Comparison of ENCODE assay signal across 14 mouse cellular contexts in genomic region chr1:185610586-185610985, GRCm38 (mm10).
DNase-seq lines count a peak whose midpoint lies in the region; ATAC-seq and TF ChIP-seq lines count a peak whose summit lies in the region.
"Had no signal": no experiment of that assay in that cellular context is flagged by ENCODE, and none has a peak within 500 bp of the region (broad histone marks: within the 10 kb centered on the region; RNA-seq: fewer than 3 reads in every experiment).

No protein-coding gene starts in this region.

- no peak overlapping the region for H3K27ac ChIP-seq in intestine, postnatal 0 days (ENCODE audit: low read depth, low read length)
- no peak overlapping the region for H3K27ac ChIP-seq in intestine, embryonic 15.5 days
- H3K27ac ChIP-seq in lung, embryonic 14.5 days (ENCODE audit: low read depth), result peak overlapping the region; percentile 40; the same call in 1 of the 2 replicates
- H3K27ac ChIP-seq: embryonic facial prominence, embryonic 12.5 days; gastrocnemius, adult 2 months; hindbrain, embryonic 14.5 days; liver, embryonic 13.5 days had no signal

- no peak overlapping the region for H3K4me3 ChIP-seq in intestine, postnatal 0 days (ENCODE audit: low read depth, low read length)
- H3K4me3 ChIP-seq in intestine, embryonic 15.5 days (replicated peaks), result no peak overlapping the region
- H3K4me3 ChIP-seq in lung, embryonic 14.5 days (ENCODE audit: low read depth, low read length), result no peak overlapping the region
- H3K4me3 ChIP-seq: embryonic facial prominence, embryonic 12.5 days; gastrocnemius, adult 2 months; liver, embryonic 13.5 days had no signal

- TF ChIP-seq CTCF in intestine, postnatal 0 days (IDR thresholded peaks at IDR 0.05; ENCODE audit: low read depth), result no peak
- TF ChIP-seq CTCF in lung, embryonic 14.5 days (IDR thresholded peaks at IDR 0.05; ENCODE audit: low read depth), result no peak

- H3K4me2 ChIP-seq in intestine, postnatal 0 days (replicated peaks; ENCODE audit: low read depth), result no peak overlapping the region
- H3K4me2 ChIP-seq in intestine, embryonic 15.5 days (replicated peaks), result no peak overlapping the region
- H3K4me2 ChIP-seq in lung, embryonic 14.5 days, result no peak overlapping the region
- H3K4me2 ChIP-seq: embryonic facial prominence, embryonic 12.5 days; hindbrain, embryonic 14.5 days; liver, embryonic 13.5 days had no signal

- H3K9ac ChIP-seq in intestine, postnatal 0 days (ENCODE audit: low read depth, low read length), result no peak overlapping the region
- H3K9ac ChIP-seq in intestine, embryonic 15.5 days, result no peak overlapping the region
- H3K9ac ChIP-seq in lung, embryonic 14.5 days, result no peak overlapping the region
- H3K9ac ChIP-seq: embryonic facial prominence, embryonic 12.5 days; hindbrain, embryonic 14.5 days; liver, embryonic 13.5 days had no signal

- peak; percentile 2; the same call in 1 of the 2 replicates for ATAC-seq in intestine, postnatal 0 days
- ATAC-seq in intestine, embryonic 15.5 days, result no peak
- peak; percentile 44; the same call in 1 of the 2 replicates for ATAC-seq in lung, embryonic 14.5 days (ENCODE audit: insufficient read depth)
- no peak for ATAC-seq in CD4-positive, CD25-positive, alpha-beta regulatory T cell, adult 4 months

- H3K4me1 ChIP-seq in intestine, postnatal 0 days (replicated peaks; ENCODE audit: control insufficient read depth, insufficient read depth, low read length), result no peaks in the 10 kb centered on the region
- no peaks in the 10 kb centered on the region for H3K4me1 ChIP-seq in intestine, embryonic 15.5 days (replicated peaks)
- peaks cover 5% of the 10 kb centered on the region; the same call in 1 of the 2 replicates for H3K4me1 ChIP-seq in lung, embryonic 14.5 days (ENCODE audit: insufficient read depth)
- H3K4me1 ChIP-seq: embryonic facial prominence, embryonic 12.5 days; liver, embryonic 13.5 days had no signal

- H3K9me3 ChIP-seq in intestine, postnatal 0 days (ENCODE audit: control insufficient read depth), result no peaks in the 10 kb centered on the region
- no peaks in the 10 kb centered on the region for H3K9me3 ChIP-seq in intestine, embryonic 15.5 days
- H3K9me3 ChIP-seq in lung, embryonic 14.5 days (ENCODE audit: low read depth, low read length), result no peaks in the 10 kb centered on the region
- H3K9me3 ChIP-seq: embryonic facial prominence, embryonic 12.5 days; liver, embryonic 13.5 days had no signal

- H3K27me3 ChIP-seq in intestine, postnatal 0 days (replicated peaks; ENCODE audit: control insufficient read depth, insufficient read depth, low read length), result no peaks in the 10 kb centered on the region
- H3K27me3 ChIP-seq in intestine, embryonic 15.5 days (replicated peaks), result no peaks in the 10 kb centered on the region
- H3K27me3 ChIP-seq in lung, embryonic 14.5 days (ENCODE audit: insufficient read depth, low read length), result no peaks in the 10 kb centered on the region
- H3K27me3 ChIP-seq: CH12.LX; embryonic facial prominence, embryonic 12.5 days; liver, embryonic 13.5 days had no signal

- 40% methylated on average over 3 of the region's 3 CpGs for WGBS in intestine, postnatal 0 days
- WGBS in intestine, embryonic 15.5 days, result 42% methylated on average over 3 of the region's 3 CpGs
- WGBS in lung, embryonic 14.5 days, result 15% methylated on average over 3 of the region's 3 CpGs

- DNase-seq in right cerebral cortex, postnatal 10 days (ENCODE audit: low spot score in 2 of 2), result peak; percentile 26 to 31
- no peak for DNase-seq in right cerebral cortex, postnatal 14 days
- peak; percentile 82 for DNase-seq in lung, embryonic 14.5 days
- no peak for DNase-seq in cerebellum, adult 9-11 months
- no peak for DNase-seq in cerebellum, adult 18-20 months
- DNase-seq: gastrocnemius, adult 2 months; liver, embryonic 13.5 days; thymus, adult 18-20 months had no signal

- H3K36me3 ChIP-seq in intestine, postnatal 0 days (ENCODE audit: control insufficient read depth, insufficient read depth), result no peaks in the 10 kb centered on the region
- H3K36me3 ChIP-seq in intestine, embryonic 15.5 days, result no peaks in the 10 kb centered on the region
- no peaks in the 10 kb centered on the region for H3K36me3 ChIP-seq in lung, embryonic 14.5 days (ENCODE audit: insufficient read depth)
- H3K36me3 ChIP-seq: embryonic facial prominence, embryonic 12.5 days; liver, embryonic 13.5 days had no signal

Comparison
In these comparisons a context has a peak if more than half of its experiments do, and no peak if none do; other contexts are left out.
1. ATAC-seq: peak in intestine, postnatal 0 days (single experiment) and lung, embryonic 14.5 days (single experiment); none in intestine, embryonic 15.5 days (single experiment) and CD4-positive, CD25-positive, alpha-beta regulatory T cell, adult 4 months (single experiment).
2. DNase-seq: peak in right cerebral cortex, postnatal 10 days (2 of 2) and lung, embryonic 14.5 days (single experiment); none in right cerebral cortex, postnatal 14 days (single experiment), cerebellum, adult 9-11 months (single experiment) and cerebellum, adult 18-20 months (0 of 2).